Mouse (Mus musculus): ENCODE results near the gene Tmem87b.

Gene Tmem87b

DNA sequence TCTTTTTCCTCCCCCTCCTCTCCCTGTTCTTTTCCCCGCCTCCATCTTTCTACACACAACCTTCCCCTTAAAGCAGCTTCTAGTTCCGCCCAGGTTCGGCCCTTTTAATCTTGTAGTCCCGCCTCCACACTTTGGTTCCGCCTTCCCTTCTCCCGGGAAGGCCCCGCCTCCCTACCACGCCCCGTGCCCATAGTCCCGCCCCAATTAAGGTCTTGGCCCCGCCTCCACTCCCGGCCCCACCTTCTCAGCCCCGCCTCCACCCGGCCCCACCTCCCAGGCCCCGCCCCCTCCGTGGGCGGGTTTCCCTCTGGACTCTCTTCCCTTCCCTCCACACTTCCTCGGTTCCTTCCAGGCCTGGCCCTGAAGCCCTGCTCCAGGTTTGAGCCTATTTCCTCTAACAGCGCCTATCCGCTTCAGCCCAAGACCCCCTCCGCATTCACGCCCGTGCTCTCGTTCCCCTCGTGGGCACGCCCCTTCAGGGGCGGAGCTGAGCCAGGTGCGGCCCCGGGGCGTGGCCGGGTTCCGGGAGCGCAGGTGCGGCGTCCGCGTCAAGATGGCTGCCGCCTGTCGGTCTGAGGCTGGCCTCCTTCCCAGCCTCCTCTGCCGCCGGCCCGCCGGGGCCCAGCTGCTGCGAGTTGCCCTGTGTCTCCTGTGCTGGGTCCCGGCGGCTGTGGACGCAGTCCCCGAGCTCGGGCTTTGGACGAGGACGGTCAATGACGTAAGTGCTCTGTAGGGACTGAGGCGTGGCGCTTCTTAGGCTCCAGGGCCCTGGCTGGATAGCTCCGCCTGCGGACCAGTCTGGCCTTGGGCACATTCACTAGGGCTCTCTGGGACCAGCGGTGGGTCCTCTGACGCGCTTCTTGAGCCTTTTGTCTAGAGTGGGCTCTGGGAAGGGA is at the start of gene Tmem87b:
TSS of gene Tmem87b (plus strand) at position 333 of the 896 bp plus-strand sequence.
- ATAC-seq (ENCODE audit: low TSS enrichment) = peak; percentile 89

DNA sequence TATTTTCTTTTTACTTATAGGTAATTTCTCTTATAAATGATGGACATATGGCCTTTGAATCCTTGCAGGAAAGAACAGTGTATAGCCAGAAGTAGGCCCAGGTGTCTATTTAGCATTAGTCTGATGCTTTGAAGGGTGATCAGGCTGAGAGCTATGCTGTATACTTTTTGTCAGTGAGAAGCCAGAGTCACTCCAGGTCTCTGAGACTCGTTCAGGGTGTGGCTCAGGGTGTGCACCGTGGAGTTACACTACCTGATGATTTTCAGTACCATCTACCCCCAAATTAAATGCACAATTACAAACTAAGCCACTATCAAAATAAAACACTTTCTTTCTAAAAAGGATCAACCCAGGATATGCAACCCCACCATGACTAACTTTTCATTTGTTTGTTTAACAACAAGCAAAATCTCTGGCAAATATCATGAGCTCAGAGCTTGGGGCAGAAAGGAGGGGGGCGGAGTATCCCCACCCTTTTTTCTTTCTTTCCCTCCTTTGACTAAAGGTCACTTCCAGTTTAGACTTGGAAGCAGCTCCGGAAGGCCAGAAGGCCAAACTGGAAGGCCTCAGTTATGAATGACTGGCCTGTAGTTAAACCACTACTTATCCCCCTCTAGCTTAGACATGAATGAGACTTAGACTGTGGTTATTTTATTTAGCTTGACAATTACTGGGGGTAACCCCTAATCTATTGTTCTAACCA is 49.2 kb upstream of the Tmem87b start:
- no peak for ATAC-seq (ENCODE audit: low TSS enrichment)

DNA sequence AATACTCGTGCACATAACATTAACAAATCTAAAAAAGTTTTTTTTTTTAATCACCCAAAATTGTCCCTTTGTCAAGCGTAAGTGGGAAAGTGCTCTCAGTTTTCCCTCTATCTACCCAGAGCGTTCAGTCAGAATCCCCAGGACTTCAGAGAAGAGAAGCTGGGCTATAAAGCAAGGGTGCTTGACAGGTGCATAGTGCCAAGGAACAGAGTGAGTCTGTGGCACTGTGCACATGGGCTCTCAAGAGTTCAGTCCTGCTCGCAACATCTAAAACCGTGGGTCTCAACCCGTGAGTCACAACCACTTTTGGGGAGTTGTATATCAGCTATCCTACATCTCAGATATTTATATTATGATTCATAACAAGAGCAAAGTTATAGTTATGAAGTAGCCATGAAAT is 47.4 kb upstream of the Tmem87b start:
- ATAC-seq (ENCODE audit: low TSS enrichment) = no peak

DNA sequence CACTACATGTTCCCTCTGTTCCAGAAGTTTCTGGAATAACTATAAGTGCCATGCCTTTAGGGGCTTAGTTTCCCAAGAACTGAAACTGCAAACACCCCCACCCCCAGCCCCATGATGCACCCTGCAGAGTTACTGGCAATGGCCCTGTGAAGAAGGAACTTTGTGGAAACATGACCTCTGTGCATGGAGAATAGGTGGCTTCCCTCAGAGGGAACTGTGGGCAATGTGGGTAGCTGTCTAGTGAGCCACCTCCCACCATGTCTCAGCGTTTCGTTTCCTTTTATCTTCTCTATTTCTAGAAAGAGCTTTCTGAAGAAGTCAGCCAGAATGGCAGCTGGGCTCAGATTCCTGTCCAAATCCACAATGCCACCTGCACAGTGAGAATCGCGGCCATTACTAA is 46.9 kb upstream of the Tmem87b start:
- no peak for ATAC-seq (ENCODE audit: low TSS enrichment)

DNA sequence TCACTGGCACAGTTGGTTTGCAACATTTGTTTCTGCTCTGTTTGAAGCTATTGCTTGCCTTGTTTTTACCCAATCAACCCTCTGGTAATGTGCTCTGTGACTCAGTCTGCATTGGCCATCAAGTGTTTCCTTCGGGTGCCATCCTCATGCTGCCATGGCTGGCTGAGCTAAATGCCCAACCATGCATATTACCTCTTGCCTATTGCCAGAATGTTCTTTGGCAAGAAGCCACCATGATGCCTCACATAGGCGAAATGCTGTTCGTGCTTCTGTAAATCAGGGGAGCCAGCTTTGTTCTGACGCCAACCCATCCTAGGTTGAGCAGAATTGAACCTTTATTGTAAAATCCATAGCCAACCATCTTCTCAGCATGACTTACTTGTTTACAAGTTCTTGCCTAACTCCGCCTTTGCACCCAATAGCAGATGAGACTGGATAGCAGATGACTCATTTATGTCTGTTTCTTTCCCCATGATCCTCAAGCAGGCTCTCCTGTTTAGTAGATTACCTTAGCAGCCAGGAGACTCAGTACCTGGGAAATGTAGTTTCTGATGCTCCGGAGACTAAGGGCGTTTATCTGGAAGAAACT is 46.1 kb upstream of the Tmem87b start:
- ATAC-seq (ENCODE audit: low TSS enrichment) = no peak

DNA sequence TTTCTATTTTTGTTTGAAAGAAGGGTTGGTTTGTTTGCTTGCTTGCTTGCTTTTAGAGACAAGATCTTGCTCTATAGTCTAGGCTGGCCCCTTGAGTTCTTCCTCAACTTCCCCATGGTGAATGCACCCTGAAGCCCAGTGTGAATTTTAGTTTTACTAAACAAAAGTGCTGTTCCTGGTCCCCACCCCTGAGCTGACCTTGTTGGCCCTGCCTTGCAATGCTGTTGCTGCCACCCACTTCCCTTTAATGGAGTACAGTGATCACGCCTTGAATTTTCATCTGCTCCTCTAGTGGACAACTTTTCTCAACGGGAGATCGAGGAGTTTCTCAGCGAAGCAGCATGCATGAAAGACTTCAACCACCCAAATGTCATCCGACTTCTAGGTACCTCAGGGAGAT is 35.7 kb upstream of the Tmem87b start:
- ATAC-seq (ENCODE audit: low TSS enrichment) = no peak

DNA sequence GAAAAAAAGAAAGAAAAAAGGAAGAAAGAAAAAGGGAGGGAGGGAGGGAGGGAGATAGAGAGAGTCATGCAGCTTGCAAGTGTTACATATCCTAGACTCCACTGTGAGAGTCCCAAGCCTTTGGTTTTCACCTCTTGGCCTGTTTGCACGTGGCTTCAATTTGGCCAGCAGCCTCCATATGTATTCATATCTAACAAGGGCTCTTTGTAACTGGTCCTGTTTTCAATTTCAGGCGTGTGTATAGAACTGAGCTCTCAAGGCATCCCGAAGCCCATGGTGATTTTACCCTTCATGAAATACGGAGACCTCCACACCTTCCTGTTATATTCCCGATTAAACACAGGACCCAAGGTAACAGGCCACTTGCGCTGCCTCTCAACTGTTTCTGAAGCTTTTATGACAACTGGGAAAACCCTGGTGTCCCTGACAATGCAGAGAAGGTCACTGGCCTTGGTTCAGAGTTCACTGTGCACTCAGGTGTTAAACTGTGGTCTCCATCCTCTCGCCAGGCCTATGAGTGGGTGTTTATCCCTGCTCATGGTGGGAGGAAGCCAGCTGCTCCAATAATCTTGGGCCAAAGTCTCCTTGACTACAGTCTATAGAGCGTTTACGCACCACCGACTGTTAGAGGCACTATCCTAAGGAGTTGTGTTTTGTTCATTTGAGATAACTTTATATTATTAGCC is 34.1 kb upstream of the Tmem87b start:
- no peak for ATAC-seq (ENCODE audit: low TSS enrichment)

DNA sequence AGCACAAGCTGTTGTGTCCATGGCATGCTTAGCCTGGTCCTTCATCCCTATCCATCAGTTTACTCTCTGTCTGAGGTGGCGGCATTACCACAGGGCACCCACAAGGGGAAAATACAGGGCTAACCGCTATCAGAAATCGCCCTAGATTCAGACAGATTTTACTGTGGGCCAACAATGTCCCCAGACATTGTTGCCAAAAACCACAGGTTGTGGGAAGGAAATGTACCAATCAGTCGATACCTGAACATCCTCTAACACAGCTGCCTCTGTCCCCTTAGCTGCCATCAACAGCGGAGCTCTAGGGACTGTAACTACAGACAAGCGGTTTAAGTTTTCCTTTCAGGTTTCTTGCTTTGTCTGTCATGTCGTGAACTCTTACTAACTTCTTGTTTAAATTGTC is 33.1 kb upstream of the Tmem87b start:
- ATAC-seq (ENCODE audit: low TSS enrichment) = no peak

DNA sequence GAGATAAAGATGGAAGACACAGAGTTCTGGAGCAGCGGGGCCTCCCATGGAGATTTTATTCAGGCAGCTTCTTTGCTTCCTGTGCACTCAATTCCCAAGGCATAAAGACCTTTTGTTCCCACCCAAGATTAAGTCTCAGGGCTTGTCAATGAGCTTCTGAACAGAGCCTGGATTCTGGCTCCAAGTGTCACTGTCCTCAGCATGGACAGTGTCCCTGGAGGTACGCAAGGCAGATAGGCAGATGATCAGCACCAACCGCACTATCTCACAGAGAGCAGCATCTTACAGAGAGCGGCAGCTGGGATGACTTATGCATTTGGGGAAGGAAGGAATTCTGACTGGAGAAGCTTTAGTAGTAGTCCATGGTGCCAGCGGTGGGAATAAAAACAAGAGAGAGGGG is 31.6 kb upstream of the Tmem87b start:
- ATAC-seq (ENCODE audit: low TSS enrichment) = no peak; the same call in 1 of the 2 replicates

DNA sequence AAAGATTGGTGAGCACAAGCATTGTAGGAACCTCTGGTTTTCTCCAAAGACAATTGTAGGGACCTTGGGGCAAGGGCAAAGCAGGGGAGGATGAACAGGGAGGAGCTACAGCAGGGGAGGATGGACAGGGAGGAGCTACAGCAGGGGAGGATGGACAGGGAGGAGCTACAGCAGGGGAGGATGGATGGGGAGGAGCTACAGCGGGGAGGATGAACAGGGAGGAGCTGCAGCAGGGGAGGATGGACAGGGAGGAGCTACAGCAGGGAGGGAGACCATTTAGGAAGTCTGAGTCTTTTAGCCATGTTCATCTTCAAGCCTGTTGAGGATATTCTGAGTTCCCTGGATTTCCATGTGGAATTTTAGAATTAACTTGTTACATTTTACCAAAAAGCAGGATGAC is 31.1 kb upstream of the Tmem87b start:
- ATAC-seq (ENCODE audit: low TSS enrichment) = peak; percentile 34; the same call in 1 of the 2 replicates

DNA sequence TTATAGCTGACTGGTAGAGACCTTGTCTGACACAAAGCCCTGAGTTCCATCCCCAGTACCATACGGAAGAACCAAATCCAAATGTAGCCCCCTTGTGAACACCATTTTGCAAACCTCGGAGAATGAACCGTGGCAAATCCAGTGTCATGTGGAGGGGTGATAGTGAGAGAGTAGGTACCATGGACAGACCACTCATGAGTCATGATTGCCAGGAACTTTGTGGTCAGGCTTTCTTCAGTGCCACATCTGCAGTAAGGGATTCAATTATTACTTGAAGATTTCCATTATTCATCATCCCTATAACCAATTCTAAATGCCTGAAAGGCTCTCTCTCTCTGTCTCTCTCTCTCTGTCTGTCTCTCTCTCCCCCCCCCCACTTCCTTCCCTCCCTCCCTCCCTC is 30.1 kb upstream of the Tmem87b start:
- ATAC-seq (ENCODE audit: low TSS enrichment) = no peak

DNA sequence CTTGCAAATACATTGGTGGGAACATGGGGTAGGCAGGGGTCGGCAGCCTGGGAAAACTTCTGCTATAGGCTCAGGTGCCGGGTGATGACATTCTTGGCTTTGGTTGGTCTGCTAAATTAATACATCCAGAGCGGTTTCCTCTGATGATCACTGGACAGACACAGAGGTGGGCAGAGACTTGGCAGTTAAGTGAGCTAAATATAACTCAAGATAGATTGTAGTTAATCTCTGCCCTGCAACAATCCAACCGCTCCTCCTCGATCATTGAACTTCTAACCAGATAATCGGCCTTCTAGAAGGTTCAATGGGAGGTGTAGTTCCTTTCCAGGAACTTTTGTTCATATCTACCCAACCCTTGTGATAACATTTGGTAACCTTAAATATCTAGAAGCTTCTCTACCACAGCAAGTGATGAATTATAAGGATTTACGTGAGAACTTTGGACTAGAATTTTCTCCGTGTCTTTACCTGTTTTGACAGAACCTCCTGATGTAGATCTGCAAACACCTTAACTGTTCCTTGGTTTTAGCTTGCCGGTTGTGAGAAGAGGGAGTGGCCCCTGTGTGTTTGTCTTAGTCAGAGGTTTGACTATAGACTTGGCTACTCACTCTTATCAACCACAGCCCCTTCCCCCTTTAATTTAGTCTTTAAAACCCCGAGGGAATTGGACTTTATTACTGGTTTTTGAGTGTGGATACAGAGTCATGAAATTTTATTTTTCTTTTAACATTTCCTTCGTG is 26.9 kb upstream of the Tmem87b start:
- ATAC-seq (ENCODE audit: low TSS enrichment) = no peak

DNA sequence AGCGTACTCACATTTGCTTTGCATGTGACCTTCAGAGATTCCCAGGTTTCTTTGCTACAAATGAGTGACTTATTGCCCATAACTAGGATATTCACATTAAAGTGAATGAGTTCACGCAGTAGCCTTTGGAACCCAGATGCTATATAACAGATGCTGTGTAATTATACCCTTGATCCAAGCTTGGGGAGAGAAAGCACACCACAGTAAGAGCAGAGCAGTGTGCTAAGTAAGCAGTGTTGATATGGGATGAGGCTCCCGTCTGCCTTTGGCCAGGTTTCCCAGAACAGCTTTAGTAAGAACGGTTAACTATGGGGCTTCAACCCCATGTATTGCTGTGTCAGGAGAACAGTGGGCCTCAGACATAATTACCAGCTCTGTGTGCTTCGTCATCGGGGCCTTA is 24.0 kb upstream of the Tmem87b start:
- no peak for ATAC-seq (ENCODE audit: low TSS enrichment)

DNA sequence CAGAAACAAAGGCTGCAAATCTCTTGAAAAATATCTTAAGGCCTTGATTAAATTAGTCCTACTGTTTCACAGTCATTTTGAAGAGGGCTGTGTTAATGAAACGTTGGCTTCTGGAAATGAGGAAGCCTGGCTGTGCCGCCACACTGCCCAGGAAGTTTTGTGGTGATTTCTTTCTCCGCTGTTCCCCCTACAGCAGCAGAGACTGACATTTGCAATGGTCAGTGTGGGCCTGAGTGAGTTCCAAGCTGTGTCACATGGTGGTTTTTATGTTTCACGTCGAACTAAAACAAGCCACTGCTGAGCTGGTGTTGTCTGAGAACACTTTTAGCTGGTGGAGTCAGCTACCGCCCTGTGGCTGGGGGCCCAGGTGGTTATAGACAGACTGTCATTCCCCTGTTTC is 21.5 kb upstream of the Tmem87b start:
- ATAC-seq (ENCODE audit: low TSS enrichment) = no peak

DNA sequence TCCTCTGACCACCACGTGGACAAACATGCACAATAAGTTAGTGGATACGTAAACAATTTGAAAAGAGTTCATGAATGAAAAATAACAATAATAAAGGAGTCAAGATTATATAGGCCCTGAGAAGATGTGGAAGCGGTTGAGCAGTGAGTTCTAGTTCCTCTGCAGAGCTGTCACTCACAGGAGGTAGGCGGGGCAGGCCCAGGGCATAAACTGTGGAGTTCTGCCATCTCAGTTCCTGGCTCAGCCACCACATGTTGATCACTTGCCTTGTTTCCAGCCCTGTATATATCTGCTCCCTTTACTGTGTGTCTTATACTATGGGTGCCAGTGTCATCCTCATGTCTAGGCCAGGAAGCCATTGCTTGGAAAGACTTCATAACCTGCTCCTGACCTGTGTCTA is 14.5 kb upstream of the Tmem87b start:
- no peak for ATAC-seq (ENCODE audit: low TSS enrichment)

DNA sequence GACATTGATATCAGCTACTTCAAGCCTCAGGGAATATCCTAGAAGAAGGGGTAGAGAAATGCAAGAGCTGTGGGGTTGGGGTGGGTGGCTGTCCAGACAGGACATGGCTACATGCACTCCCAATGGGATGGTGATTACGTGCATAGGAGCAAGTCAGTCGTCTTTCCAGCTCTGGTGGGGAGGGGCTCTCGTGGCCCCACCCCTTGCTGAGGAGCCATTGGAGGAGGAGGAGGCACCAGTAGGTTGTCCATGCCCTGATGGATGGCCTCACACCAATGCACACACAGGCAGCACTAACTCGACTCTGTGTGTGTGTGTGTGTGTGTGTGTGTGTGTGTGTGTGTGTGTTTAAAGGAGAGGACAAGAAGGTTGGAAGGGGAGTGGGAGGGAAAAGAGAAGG is 12.6 kb upstream of the Tmem87b start:
- no peak for ATAC-seq (ENCODE audit: low TSS enrichment)

DNA sequence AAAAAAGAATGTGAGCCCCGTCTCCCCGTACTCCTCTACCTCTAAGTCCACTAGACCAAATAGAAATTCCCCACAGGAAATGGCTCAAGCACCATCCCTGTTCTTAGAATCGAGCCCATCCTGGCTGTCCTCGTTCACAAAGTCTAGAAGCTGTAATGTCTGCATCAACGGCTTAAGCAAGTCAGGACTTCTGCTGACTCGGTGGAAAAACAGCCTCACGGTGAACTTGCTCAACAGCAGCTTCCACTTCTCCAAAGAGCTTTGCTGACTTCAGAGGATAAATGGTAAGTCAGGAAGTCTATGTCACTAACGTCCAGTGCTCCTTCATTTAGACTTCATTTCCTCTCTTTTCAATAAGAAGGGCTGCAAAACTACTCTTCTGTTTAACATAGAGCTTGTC is 11.4 kb upstream of the Tmem87b start:
- 0 out of 2 replicates have a peak, but pooled peaks have one; percentile 38 for ATAC-seq (ENCODE audit: low TSS enrichment)

DNA sequence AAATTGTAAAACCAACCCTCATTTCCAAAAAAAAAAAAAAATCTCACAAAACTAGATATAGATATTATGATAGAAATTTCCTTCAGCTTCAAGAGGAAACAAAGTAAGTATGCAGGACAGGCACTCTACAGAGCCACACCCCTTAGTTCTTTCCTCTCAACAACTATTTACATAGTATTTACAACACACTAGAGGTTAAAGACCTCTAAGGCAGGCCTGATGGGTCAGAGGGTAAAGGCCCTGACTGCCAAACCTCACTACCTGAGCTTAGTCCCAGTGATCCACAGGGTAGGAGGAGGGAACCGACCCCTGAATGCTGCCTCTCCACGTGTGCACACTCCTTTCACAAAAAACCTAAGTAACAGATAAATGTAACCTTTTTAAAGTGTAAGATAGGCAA is 5.2 kb upstream of the Tmem87b start:
- no peak for ATAC-seq (ENCODE audit: low TSS enrichment)

DNA sequence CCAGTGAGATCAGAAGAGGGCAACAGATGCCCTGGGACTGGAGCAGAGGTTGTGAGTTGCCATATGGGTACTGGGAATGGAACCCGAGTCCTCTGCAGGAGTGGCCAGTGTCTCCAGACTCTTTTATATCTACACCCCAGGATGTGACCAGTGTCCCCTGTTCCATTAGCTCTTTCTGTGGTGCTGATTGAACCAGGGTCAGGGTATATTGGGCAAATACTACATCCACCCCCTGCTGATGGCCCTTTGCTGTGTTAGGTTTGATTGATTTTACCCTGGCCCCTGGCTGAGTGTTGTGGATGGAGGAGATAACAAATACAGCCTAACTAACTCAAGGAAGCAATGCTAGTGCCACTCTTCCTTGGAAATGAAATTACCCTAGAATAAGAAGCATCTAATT is 1.6 kb upstream of the Tmem87b start:
- ATAC-seq (ENCODE audit: low TSS enrichment) = no peak

DNA sequence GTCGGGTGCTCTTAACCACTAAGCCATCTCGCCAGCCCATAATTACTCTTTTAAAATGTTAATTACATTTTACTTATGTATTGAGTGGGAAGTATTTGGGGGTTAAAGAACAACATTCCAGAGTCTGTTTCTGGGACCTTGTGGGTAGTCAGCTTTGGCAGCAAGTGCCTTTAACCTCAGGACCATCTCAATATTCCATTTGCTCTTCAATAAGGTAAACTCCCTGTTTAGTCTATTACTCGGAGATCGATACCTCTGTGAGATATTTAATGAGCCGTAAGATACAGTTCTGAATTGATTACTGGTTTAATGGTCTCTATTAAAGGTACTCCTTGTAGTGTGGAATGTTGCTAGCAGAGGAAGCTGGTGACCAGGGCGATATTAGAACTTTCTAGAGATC is 1.0 kb upstream of the Tmem87b start:
- ATAC-seq (ENCODE audit: low TSS enrichment) = no peak

DNA sequence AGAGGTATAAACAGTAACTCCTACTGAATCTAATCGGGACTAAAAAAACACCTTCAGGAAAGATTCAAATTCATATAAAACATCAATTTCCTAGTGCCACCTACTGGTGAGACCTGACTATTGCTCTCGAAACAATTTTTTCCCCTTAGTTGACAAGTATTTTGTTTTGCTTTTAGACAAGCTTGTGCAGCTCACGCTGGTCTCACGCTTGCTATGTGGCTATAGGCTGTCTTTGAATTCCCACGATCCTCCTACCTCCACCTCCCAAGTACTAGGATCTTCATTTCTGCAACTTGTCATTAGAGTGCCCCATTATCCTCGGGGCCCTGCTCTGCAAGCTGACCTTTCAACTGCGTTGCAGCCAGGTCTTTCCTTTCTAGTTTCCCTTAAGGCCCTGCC is 532 bp upstream of the Tmem87b start:
- peak; percentile 60 for ATAC-seq (ENCODE audit: low TSS enrichment)
